Mouse (Mus musculus) cortical plate, adult 2 months (tissue): ENCODE measurements around the gene Fas. TPM values are rescaled to one million over a fixed set of nuclear protein-coding genes. Genes with fewer than 3 reads are reported as not detected.

Experiments used
- H3K27ac ChIP-seq: fragments of 200-500 bp; 2 replicates; pipeline ENCODE4 v1.5.1; 2012; ENCODE audit warnings: low read length, control low read depth, inconsistent platforms; ENCODE audit not compliant: insufficient read depth
- H3K4me1 ChIP-seq: fragments of 200-500 bp; 2 replicates; pipeline ENCODE4 v1.6.1; 2011; ENCODE audit warnings: low read length; ENCODE audit not compliant: control insufficient read depth, insufficient read depth
- H3K4me3 ChIP-seq: fragments of 200-500 bp; 2 replicates; pipeline ENCODE4 v1.5.1; 2011; ENCODE audit warnings: mild to moderate bottlenecking, low read length, control low read depth; ENCODE audit not compliant: insufficient read depth
- CTCF ChIP-seq: fragments of 200-500 bp; IDR thresholded peaks from 2 replicates; pipeline ENCODE4 v1.5.1; 2011; ENCODE audit warnings: mild to moderate bottlenecking, control low read depth, low read length; ENCODE audit not compliant: insufficient read depth; ENCODE audit errors: extremely low read depth
- POLR2A ChIP-seq: fragments of 200-500 bp; IDR thresholded peaks from 2 replicates; pipeline ENCODE4 v1.6.1; 2011; ENCODE audit warnings: mild to moderate bottlenecking, low read length, control low read depth; ENCODE audit not compliant: insufficient read depth; ENCODE audit errors: extremely low read depth
- polyA plus RNA-seq: library from polyadenylated mRNA; depleted of rRNA; stranded (reverse); fragments of >200 nt; gene quantifications from 2 replicates; pipeline ENCODE4 v1.2.3, GENCODE M21; 2012

Fas gene
- polyA plus RNA-seq, 1 experiment, result 2.0 TPM

GRCm38 (mm10) chr19:34254880-34255681, 35.4 kb upstream of the Fas start, which contains the start of gene Acta2:
Gene Acta2 (minus strand): TSS chr19:34255590.
- Histone ChIP-seq H3K4me3 (no peak within 1 kb of the TSS), H3K27ac (no peak within 1 kb of the TSS), H3K4me1 (no peaks in the 10 kb centered on the region; the same call in 1 of the 2 replicates)
- TF ChIP-seq CTCF, result no peak
- TF ChIP-seq POLR2A, result no peak

GRCm38 (mm10) chr19:34256149-34256548, 34.3 kb upstream of the Fas start:
- TF ChIP-seq CTCF (no peak), POLR2A (no peak)
- no peaks in the 10 kb centered on the region; the same call in 1 of the 2 replicates for H3K4me1 ChIP-seq

GRCm38 (mm10) chr19:34256936-34257335, 33.5 kb upstream of the Fas start:
- TF ChIP-seq CTCF (no peak), POLR2A (no peak)
- Histone ChIP-seq H3K4me1 (no peaks in the 10 kb centered on the region; the same call in 1 of the 2 replicates), H3K4me3 (no peak overlapping the region), H3K27ac (no peak overlapping the region)

More at GRCm38 (mm10) chr19:34256149-34256548, 34.3 kb upstream of the Fas start:
- Histone ChIP-seq H3K4me3 (no peak overlapping the region), H3K27ac (no peak overlapping the region)

GRCm38 (mm10) chr19:34262273-34262974, 28.0 kb upstream of the Fas start:
- no peaks in the 10 kb centered on the region for H3K4me1 ChIP-seq
- H3K4me3 ChIP-seq, result no peak overlapping the region
- no peak overlapping the region for H3K27ac ChIP-seq
- TF ChIP-seq POLR2A, result no peak
- no peak for TF ChIP-seq CTCF

- H3K27ac ChIP-seq, result no peak overlapping the region
- TF ChIP-seq POLR2A, result no peak
- TF ChIP-seq CTCF, result no peak
- no peaks in the 10 kb centered on the region for H3K4me1 ChIP-seq
- no peak overlapping the region for H3K4me3 ChIP-seq
These were observed 24.8 kb upstream of the Fas start for GRCm38 (mm10) chr19:34265604-34266193.

- TF ChIP-seq CTCF, result no peak
- TF ChIP-seq POLR2A, result no peak
- no peaks in the 10 kb centered on the region for H3K4me1 ChIP-seq
- H3K27ac ChIP-seq, result no peak overlapping the region
- no peak overlapping the region for H3K4me3 ChIP-seq
These were observed 21.5 kb upstream of the Fas start for GRCm38 (mm10) chr19:34268991-34269390.

- no peaks in the 10 kb centered on the region for H3K4me1 ChIP-seq
- H3K27ac ChIP-seq, result no peak overlapping the region
- no peak overlapping the region for H3K4me3 ChIP-seq
- no peak for TF ChIP-seq CTCF
- TF ChIP-seq POLR2A, result no peak
These were observed 20.2 kb upstream of the Fas start for GRCm38 (mm10) chr19:34270106-34270726.

- H3K27ac ChIP-seq, result no peak overlapping the region
- H3K4me1 ChIP-seq, result no peaks in the 10 kb centered on the region
- H3K4me3 ChIP-seq, result no peak overlapping the region
- TF ChIP-seq CTCF (no peak), POLR2A (no peak)
These were observed 19.5 kb upstream of the Fas start for GRCm38 (mm10) chr19:34270824-34271464.

- no peak overlapping the region for H3K27ac ChIP-seq
- TF ChIP-seq POLR2A, result no peak
- no peak for TF ChIP-seq CTCF
These were observed 17.4 kb upstream of the Fas start for GRCm38 (mm10) chr19:34273073-34273472.

More at GRCm38 (mm10) chr19:34273073-34273472, 17.4 kb upstream of the Fas start:
- no peak overlapping the region for H3K4me3 ChIP-seq
- H3K4me1 ChIP-seq, result no peaks in the 10 kb centered on the region
